Mouse (Mus musculus) neural tube, embryonic 10.5 days (tissue): ENCODE measurements around the gene Ak5.
"Not testable (repeated sequence)": the region's sequence is repeated elsewhere in the genome, so short reads cannot be mapped to it uniquely, and the experiment has no call there.

ENCODE experiments used
- DNase-seq: peaks from one replicate; pipeline ENCODE4 v3.0.0-alpha.2; 2017; ENCODE audit warnings: low spot score; ENCODE audit errors: extremely low spot score

Gene Ak5

GRCm38 (mm10) chr3:152625061-152625820, 42.9 kb downstream of the Ak5 start:
- no peak for DNase-seq

- no peak for DNase-seq
Observed at GRCm38 (mm10) chr3:152620534-152620933, 47.6 kb downstream of the Ak5 start.

- no peak for DNase-seq
Observed at GRCm38 (mm10) chr3:152620058-152620457, 48.1 kb downstream of the Ak5 start.

- no peak for DNase-seq
Observed at GRCm38 (mm10) chr3:152609076-152609475, 59.1 kb downstream of the Ak5 start.

GRCm38 (mm10) chr3:152605849-152606248, 62.3 kb downstream of the Ak5 start:
- no peak for DNase-seq

- DNase-seq = no peak
Observed at GRCm38 (mm10) chr3:152599679-152600078, 68.5 kb downstream of the Ak5 start.

GRCm38 (mm10) chr3:152596406-152597050, 71.6 kb downstream of the Ak5 start:
- DNase-seq = no peak

GRCm38 (mm10) chr3:152592767-152593425, 75.3 kb downstream of the Ak5 start:
- DNase-seq = no peak

- no peak for DNase-seq
Observed at GRCm38 (mm10) chr3:152590491-152590890, 77.7 kb downstream of the Ak5 start.

- DNase-seq = not testable (repeated sequence)
Observed at GRCm38 (mm10) chr3:152589101-152589500, 79.1 kb downstream of the Ak5 start.

- DNase-seq = no peak
Observed at GRCm38 (mm10) chr3:152587007-152587406, 81.2 kb downstream of the Ak5 start.

- no peak for DNase-seq
Observed at GRCm38 (mm10) chr3:152586191-152586590, 82.0 kb downstream of the Ak5 start.

- DNase-seq = no peak
Observed at GRCm38 (mm10) chr3:152585581-152585980, 82.6 kb downstream of the Ak5 start.

GRCm38 (mm10) chr3:152583033-152583432, 85.1 kb downstream of the Ak5 start:
- no peak for DNase-seq

GRCm38 (mm10) chr3:152581853-152582252, 86.3 kb downstream of the Ak5 start:
- DNase-seq = not testable (repeated sequence)

GRCm38 (mm10) chr3:152579984-152580591, 88.1 kb downstream of the Ak5 start:
- DNase-seq = no peak

- DNase-seq = no peak
Observed at GRCm38 (mm10) chr3:152578282-152579228, 89.6 kb downstream of the Ak5 start.

- no peak for DNase-seq
Observed at GRCm38 (mm10) chr3:152577763-152578162, 90.4 kb downstream of the Ak5 start.

- no peak for DNase-seq
Observed at GRCm38 (mm10) chr3:152577273-152577672, 90.9 kb downstream of the Ak5 start.

GRCm38 (mm10) chr3:152569242-152569605, 98.9 kb downstream of the Ak5 start:
- no peak for DNase-seq
